Mouse (Mus musculus) retina, postnatal 7 days (tissue): Measurements from ENCODE around the gene Sun2.

ENCODE experiments used
- DNase-seq: peaks from one replicate; pipeline ENCODE4 v3.0.0-alpha.2; 2012; ENCODE audit warnings: low read depth, low spot score

The Sun2 gene

GRCm38 (mm10) chr15:79725190-79725789 is 17.0 kb downstream of the Sun2 start:
- no peak for DNase-seq

- DNase-seq, result peak; percentile 16
These were observed 18.9 kb downstream of the Sun2 start for GRCm38 (mm10) chr15:79723439-79723838.

GRCm38 (mm10) chr15:79720796-79721195 is 21.5 kb downstream of the Sun2 start:
- DNase-seq, result no peak

- DNase-seq, result no peak
These were observed 22.1 kb downstream of the Sun2 start for GRCm38 (mm10) chr15:79720267-79720666.

DNA sequence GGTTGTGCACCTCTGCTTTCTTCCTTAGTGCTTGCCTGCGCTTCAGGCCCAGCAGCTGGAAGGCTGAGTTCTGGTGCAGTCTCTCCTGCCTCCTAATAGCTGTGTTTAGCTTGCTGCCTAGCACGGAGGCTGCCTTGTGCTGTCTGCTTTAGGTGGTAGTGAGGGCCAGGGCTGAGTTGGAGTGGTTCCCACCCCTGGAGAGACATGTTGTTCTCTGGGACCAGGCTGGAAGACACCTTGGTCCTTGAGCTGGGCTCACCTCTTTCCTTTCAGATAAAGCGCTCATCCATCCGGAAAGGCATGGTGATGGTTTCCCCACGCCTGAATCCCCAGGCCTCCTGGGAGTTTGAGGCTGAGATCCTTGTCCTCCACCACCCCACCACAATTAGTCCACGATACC is 25.6 kb downstream of the Sun2 start:
- no peak for DNase-seq

GRCm38 (mm10) chr15:79715646-79716045 is 26.7 kb downstream of the Sun2 start:
- DNase-seq, result no peak

GRCm38 (mm10) chr15:79708229-79708822 is 34.0 kb downstream of the Sun2 start:
- no peak for DNase-seq

DNA sequence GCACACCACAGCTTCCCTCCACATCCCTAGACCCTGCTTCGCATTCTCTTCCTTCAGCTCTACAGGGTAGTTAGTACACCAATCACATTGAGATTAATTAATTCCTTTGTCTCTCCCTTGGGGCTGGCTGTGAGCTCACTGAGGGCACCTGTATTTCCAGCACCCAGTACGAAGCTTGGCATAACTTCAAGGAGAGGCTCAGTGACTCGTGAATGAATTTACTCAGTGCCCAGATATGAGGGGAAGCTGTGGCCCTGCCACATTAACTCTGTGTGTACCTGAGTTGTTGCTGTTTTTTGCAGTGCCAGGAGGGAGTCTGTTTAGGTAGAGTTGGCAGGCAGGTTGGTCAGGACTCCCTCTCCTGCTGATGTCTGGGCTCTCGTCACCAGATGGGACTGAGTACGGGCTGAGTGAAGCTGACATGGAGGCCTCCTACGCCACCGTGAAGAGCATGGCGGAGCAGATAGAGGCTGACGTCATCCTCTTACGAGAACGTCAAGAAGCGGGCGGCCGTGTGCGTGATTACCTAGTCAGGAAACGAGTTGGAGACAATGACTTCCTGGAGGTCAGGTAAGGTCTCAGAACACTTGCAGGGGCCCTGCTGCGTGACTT is 35.6 kb downstream of the Sun2 start:
- DNase-seq, result no peak

DNA sequence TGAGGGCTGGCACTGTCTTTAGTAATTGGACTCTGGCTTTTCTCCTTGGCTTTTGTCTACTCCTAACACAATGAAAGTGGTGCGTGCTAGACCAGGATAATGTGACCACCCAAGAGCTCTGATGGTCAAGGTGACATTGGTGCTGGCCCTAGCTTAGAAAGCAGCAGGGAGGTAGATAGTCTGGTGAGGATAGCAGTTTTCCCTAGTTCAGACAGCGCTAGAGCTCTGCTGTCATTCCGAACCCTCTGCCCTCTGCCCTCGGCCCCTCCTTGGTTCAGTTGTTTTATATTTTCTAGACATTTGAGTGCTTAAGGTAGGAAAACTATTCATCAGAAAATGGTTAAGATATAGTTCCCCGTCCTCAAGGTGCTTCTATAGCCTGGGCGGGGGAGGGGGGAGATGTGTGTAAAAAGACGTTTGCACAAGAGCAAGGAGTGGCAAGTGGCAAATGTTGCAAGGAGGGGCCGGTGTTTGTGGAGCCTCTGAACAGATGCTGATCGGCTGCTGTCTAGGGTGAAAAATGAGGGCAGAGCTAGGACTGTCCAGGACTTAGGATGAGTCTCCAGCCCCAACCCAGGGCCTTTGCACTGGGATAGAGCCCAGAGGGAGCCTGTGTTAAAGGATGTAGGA is 44.7 kb downstream of the Sun2 start:
- DNase-seq, result no peak

GRCm38 (mm10) chr15:79697011-79697410 is 45.3 kb downstream of the Sun2 start:
- DNase-seq, result no peak

DNA sequence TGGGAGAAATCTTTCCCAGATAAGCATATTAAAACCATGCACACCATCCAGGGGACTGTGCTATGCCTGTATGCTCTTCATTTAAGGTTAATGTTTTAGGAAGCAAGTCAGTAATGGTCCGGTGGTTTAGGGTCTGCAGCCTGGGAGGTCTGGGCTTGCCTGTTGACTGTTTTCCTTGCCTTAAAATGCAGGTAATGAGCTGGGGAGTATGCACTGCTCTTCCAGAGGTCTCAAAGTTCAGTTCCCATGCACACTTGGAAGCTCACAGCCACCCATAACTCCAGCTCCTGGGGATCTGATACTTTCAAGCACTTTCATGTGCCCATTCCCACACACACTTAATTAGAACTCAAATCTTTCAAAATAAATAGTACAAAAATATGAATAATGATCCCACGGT is 45.8 kb downstream of the Sun2 start:
- no peak for DNase-seq

DNA sequence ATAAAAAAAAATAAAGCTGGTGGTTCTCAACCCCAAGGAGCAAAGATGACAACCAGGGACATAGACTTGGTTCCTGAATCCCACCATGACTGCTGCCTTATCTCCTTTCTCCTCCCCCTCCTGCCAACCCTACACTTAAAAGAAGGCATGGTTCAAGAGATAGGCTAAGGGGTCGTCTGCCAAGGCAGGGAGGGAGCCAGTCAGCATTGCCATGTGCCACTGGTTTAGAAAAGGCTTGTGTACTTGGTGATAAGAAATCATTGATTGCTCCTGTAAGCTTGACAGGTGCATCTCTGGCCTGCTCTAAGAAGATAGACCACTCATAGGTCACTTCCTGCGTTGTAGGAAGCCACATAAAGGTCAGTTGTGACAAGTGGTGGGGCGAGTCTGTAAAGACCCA is 46.8 kb downstream of the Sun2 start:
- DNase-seq, result no peak

GRCm38 (mm10) chr15:79694512-79694911 is 47.8 kb downstream of the Sun2 start:
- no peak for DNase-seq

DNA sequence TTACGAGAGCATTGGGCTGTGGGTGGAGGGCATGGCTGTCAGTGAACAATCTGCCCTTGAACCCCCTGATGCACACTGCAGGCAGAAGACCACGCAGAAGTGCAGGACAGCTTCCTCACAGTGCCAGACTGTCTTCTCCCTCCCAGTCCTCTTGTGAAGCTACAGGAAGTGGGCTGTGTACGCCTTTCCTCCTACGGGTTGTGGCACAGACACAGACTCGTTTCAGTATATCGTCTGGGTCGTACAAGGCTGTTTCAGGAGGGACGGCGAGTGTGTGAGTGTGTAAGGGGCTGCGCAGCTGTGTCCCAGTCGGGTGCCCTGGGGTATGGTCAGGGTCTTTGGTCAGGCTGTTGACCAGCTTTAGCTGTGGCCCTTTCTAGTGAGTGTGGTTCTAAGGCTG is 48.6 kb downstream of the Sun2 start:
- DNase-seq, result no peak

- no peak for DNase-seq
These were observed 50.0 kb downstream of the Sun2 start for GRCm38 (mm10) chr15:79692334-79692733.

- no peak for DNase-seq
These were observed 51.3 kb downstream of the Sun2 start for GRCm38 (mm10) chr15:79691023-79691508.

- DNase-seq, result peak; percentile 99
These were observed 51.8 kb downstream of the Sun2 start, which contains the start of gene Gtpbp1 for GRCm38 (mm10) chr15:79690426-79691022. Gtpbp1 (plus strand) TSS chr15:79690845.

- DNase-seq, result no peak
These were observed 52.5 kb downstream of the Sun2 start for GRCm38 (mm10) chr15:79689662-79690425.

DNA sequence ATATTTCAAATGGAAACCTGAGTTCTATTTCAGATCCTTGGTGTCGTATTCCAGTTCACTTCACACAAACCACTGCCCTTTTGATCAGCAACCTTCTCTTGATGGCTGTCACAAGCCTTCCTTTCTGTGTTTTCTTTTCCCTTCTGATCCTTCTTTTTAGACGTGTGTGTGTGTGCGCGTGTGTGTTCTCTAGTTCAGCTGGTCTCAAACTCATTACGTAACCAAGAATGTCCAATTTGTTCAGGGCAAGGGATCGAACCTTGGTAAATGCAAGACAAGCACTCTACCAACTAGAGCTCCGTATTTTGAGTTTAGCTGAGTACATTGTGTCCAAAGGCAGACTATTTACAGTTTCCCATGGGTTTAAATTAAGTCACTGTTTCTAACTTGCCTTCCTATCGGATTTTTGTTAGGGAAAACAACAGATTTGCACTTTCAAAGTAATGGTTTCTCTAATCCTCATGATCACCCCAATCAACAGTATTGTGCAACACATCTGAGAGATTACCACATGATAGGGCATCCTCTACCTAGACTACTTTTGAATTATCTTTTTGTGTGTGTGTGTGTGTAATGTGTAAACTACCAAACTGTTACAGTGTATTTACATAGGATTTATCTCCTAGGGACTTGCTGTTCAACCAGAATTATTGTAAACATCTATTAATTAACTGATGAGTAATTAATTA is 53.9 kb downstream of the Sun2 start:
- DNase-seq, result no peak

GRCm38 (mm10) chr15:79687646-79688267 is 54.6 kb downstream of the Sun2 start, which contains the start of gene Josd1:
Josd1 (minus strand) TSS chr15:79687919.
- DNase-seq, result peak; percentile 94
